Mouse (Mus musculus) G1E-ER4 (cell line): ENCODE data around the gene Map4k5. TPM values are rescaled to one million over a fixed set of nuclear protein-coding genes. Genes with fewer than 3 reads are reported as not detected.

Experiments used
- GATA1 ChIP-seq: IDR thresholded peaks from one replicate; pipeline ENCODE4 v1.8.0; 2012; ENCODE audit warnings: low read length, inconsistent platforms
- polyA plus RNA-seq: library from polyadenylated mRNA; stranded (reverse); fragments of >175 nt; gene quantifications from 2 replicates; pipeline ENCODE4 v1.2.3, GENCODE M21; 2012

Map4k5 gene
- polyA plus RNA-seq, 1 experiment: 9.3 TPM

DNA sequence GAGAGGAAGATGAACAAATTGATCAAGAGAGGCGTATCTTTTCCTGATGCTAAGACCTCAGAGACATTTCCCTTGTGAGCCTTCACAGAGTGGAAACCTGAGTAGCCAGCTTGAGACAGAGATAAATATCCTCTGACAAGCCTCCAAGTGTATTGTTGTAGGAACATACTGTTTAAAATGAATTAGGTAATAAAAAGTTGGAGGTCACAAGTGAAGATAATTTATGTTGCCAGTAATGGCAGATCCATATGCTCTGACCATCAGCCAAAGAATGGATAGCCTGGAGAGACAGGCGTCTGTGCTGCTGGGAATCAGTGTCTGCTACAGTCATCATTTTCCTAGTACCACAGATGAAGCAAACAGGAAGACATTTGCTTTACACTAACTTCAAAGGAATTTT, 2.0 kb upstream of the Map4k5 start:
- TF ChIP-seq GATA1: no peak

DNA sequence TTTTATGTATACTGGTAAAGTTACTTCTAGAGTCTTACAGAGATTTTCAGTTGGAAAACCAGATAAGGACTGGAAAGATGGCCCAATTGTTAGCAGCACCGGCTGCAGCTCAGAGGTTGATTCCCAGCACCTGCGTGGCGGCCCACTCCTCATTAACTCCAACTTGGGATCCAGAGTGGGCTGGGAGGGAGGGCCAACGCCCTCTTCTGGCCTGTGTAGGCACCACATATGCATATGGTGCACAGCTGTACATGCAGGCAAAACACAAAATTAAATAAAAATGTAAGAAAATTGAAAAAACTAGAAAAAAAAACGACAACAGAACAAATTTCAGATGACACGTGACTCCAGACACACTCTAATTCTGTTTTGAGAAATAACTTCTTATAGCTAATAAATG, 927 bp upstream of the Map4k5 start:
- no peak for TF ChIP-seq GATA1

DNA sequence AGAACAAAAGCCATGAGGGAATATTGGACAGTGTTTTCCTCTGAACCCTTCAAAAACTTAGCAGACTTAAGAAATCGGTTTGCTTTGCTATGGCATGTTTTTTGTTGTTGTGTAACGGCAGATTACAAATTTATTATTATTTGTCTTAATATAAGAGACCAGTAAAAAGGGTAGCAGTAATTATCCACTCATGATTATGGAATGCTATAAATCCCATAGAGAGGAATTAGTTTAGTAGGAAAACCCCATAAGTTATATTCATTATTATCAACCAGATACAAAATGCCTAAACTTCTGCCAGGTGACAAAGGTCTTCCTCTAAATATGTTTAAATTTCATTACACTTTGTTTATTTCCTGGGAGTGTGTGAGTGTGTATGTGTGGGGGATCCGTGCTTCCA, 1.3 kb downstream of the Map4k5 start:
- no peak for TF ChIP-seq GATA1

DNA sequence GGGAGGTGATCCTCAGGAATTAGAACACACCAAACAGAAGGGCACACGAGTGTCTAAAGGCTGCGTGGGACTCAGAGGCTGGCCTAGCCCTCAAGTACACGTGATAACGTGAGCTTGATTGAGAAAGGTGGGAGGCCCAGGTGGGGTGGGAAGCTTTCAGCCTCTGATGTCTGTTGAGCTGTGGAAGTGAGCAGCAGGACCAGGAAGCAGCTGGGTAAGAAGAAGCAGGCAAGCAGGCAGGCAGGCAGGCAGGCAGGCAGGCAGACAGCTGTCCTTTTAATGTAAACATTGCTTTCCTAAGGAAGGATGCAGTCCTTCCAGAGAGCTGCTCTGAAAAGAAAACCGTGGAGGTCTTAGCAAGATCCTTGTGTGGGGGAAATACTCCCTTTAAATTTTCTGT, 2.5 kb downstream of the Map4k5 start:
- TF ChIP-seq GATA1: no peak

DNA sequence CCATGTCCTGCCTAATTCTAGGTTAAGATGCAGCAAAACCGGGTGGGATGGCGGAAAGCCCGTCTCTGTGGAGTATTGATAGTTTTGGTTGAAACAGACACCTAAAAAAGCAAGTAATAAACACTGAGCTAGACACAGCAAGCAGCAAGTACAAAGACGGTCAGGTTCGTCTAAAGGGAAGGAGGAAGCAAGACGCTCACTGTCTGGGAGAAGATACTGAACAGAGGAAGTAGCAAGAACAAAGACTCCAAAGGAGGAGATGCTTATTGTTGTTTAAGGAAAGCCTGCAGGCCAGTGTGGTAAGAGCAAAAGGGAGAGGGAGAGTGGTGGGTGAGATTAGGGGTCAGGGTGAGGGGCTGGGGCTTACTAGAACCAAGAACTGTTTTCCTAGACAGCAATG, 2.9 kb downstream of the Map4k5 start:
- no peak for TF ChIP-seq GATA1

DNA sequence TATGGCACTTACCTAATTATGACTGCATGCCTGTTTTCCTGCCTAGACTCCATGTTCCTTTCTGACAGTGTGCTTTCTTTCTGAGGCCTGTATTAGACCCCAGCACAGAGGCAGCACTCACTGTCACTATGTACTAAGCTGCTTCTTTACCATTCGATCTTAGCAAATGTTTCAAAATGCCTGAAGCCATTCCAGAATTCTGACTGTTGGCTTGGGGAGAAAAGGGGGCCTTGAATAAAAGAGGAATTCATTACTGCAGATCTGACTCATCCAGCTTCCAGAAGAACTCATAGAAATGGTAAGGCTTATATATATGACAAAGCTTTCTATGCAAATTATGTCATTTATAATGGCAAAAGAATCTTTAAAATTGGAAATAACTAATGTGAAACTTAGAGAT, 4.7 kb downstream of the Map4k5 start:
- TF ChIP-seq GATA1: no peak

DNA sequence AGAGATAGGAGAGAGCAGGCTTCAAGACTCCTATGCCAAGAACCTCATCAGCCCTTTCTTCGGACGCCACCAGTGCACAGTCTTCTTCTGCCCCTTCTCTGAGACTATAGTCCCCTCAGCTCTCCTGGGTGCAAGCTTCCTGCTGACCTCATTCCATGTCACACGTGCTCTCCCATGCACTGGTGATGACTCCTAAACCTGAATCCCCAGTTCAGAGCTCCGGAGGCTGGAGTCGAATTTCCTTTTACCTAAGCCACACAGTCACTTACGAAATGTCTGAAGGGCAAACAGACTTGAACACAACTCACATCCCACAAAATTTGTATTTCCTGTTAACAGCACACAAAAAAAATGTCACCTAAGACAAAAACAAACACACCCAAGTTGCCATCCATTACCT, 5.2 kb downstream of the Map4k5 start:
- TF ChIP-seq GATA1: no peak

DNA sequence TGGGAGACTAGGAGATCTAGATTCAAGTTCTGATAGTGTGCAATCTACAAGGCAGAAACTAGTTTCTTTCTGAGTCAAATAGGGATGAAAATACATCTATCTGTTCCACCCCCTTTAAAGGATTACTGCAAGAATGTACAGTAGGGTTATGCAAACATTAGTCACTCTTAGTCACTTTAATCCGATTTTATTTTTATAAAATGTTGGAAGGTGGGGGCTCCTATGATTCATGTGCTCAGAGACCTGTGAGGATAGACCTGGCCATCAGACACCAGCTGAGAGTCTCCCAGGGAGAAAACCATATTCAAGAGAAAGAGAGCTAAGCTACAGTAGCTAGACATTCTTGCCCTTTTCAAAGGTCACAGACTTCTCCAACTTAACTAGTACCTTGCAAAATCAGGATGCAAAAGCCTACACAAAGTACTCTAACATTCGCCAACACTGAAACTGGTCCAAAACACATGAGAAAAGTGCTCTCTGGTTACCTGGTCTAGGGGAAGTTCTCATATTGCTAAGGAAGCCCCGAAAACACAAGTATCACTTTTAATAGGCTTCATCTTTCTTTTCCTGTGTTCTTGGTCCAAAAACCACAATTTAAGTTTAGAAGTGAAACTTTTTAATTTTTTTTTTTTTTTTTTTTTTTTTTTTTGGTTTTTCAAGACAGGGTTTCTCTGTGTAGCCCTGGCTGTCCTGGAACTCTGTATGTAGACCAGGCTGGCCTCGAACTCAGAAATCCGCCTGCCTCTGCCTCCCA, 7.7 kb downstream of the Map4k5 start:
- TF ChIP-seq GATA1: no peak

DNA sequence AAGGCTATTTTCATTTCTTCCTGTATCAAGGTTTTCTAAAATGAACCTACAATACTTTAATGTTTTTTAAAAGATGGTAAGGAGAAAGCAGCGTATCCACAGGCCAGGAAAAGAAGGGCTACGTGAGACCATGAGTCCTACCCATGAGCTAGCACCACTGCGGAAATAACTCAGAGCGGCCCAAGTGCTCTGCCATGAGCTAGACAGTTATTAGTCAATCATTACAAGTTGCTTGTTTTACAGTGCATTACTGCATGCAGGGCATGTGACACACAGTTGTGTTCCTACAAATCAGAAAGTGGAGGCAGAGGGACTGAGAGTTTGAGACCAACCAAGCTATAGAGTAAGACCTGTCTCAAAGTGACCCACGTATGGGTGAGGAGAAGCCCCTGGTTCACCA, 8.9 kb downstream of the Map4k5 start:
- TF ChIP-seq GATA1: no peak

DNA sequence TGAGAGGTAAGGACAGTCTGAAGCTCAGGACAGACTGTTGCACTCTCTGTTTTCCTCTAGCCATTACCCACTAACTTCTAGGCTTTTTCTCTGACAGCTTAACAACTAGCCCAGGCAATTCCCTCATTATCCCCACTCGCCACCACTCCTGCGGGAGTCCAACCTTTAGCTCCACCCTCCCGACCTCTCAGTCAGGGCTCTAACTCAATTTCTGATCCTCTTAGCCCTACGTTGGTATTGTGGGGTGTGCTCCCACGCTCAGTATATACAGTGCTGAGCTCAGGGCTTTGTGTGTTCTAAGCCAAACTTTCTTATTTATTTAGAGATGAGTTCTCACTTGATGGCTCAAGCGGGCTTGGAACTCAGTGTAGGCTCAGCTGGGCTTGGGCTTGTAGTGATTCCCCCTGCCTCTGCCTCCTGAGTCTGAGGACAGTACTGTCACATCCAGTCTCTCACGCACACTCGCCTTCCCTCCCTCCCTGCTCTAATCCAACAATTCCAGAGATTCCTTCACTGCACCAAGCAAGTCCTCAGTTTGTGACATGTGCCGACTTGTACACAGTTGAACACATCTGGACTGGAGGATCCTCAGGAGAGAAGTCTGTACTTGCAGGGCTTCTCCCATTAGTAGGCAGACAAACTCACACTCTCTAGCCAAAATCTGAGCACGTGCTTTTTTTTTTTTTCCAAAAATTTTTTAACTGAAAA, 11.6 kb downstream of the Map4k5 start:
- no peak for TF ChIP-seq GATA1

DNA sequence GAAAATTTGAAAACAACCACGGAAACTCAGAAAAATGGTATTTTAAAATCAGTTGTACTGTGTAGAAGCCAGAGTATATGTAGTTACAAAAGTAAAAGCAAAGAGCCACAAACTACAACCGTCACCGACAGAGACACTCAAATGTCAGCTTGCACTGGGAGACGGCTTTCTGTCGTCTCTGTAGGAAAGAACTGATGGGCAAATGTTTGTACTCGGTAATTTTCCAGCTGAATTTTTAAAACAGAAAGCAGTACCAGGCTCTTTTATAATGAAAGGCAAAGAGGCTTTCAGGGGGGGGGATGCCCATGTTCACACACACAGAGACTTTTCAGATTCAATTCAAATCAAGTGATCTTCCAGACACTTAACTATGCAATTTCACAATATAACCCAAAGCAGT, 13.3 kb downstream of the Map4k5 start:
- TF ChIP-seq GATA1: no peak

DNA sequence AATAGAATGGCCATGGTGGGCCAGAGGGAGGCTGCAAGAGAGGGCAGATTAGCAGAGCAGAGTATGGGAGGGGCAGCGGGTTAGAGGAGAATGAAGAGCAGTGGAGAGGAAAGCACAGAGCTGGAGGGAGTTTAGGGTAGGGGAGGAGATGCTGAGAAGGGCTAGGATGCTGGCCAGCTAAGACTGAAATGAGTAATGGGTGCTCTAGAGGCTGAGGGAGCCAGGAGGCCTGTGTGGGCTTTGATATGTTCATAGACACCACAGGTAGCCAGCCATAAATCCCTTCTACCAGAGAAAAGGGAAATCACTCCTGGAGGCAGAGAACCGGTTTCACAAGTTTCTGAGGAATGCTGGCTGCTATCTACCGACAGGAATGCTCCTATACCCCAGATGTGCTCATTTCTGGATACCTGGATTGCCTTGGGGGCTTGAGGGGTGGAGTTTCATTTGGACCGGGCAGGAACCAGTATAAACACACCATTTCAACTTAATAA, 13.8 kb downstream of the Map4k5 start:
- no peak for TF ChIP-seq GATA1

DNA sequence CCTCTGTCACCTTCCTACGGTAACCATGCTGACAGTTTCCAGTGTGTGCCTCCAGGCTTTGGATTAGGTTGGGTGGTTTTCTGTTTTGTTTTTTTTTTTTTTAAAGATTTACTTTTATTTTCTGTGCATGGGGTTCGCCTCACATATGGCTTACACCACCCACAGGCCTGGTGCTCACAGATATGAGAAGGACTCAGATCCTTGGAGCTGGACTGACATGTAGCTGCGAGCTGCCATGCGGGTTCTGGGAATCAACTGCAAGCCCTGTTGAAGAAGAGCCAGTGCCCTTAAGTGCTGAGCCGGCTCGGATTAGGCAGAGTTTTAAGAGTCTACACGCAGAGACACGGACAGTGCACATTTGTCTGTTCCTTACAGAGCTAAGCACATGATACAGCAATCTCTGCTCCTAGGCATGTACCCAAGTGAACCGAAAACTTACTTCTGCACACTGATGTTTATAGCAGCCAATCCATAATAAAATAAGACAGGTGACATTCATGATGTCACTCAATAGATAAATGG, 15.1 kb downstream of the Map4k5 start:
- no peak for TF ChIP-seq GATA1

DNA sequence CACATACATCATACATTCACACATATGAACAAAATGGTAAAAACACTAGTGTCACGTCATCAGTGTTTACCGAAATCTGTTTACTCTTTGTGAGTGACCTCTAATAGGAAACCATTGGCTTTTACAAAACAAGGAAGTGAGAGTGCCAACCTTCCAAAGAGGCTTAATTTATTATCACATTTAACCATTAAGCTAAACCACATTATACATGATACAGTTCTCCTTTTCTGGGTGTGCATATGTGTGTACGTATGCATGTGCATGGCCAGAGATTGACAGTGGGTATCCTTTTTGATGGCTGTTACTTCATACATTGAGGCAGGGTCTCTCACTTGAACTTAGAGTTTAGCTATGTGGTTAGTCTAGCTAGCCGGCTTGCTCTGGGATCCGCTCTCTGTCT, 21.4 kb downstream of the Map4k5 start:
- TF ChIP-seq GATA1: no peak

DNA sequence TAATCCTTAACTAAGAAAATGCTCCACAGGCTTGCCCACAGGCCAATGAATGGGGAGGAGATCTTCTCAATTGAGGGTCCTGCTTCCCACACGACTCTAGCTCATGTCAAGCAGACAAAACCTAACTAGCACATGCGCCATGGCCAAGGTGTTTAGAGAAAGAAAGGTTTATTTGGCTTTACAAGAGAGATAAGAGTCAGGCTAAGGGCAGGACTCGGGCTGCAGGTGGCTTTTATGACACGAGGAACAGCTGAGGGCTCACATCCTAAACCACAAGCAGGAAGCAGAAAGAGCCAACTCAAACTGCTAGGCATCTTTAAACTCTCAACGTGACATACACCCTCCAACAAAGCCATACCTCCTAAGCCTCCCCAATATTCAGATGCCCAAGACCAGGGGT, 25.7 kb downstream of the Map4k5 start:
- no peak for TF ChIP-seq GATA1

DNA sequence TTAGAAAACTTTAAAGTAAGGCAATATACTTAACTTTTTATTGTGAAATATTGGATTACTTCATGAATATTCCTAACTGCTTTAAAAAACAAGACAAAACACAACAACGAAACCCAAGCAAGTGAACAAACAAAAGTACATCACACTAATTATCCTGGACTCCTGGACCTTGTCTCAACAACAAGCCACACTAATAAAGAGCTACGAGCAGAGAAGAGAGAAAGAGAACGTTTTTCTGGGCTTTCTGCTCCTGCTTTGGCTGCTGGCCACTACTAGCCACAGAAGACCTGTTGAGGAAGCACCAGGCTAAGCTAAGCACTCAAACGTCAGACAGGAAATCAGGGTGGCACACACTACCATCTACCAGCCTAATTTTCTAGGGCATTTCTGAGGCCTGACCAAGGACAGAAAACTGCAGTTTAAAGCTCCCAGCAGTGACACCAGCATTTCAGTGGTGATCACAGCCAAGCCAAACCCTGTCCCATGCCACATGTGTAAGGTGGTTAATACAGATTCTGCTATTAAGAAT, 28.8 kb downstream of the Map4k5 start:
- no peak for TF ChIP-seq GATA1

DNA sequence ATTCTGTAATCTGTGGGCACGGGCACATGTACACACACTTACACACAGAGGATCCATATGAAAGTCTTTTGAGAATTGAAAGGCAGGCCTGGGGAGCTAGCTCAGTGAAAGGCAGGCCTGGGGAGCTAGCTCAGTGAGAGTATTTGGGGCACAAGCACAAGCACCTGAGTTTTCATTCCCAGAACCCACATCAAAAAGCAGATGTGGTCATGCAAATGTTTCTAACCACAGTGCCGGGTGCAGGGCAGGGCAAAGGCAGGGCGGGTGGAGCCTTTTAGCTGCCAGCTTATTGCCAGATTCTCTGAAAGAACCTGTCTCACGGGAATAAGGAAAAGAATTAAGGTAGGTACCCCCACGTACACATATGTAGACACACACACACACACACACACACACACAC, 29.5 kb downstream of the Map4k5 start:
- TF ChIP-seq GATA1: no peak

DNA sequence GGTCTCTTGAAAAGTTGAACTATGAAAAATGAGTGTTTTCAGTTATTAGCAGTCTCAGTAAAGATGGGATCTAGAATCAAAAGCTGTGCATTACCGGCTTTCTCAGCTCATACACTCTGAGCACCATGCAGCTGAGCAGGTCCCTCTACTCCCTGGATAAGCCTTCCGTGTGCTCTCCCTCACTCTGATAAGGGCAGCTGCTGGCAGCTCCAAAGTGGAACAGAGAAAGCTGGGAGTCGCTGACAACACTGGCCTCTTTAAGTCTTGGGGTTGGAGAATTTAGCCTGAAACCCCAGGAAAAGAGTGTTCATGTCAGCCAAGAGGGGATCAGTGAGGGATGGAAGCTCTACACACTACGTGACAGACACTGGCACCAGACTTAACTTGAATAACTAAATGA, 34.2 kb downstream of the Map4k5 start:
- TF ChIP-seq GATA1: no peak
